Mouse (Mus musculus): ENCODE measurements at regions not wholly inside any gene's neighbourhood (a gene's known extent, or its start where the extent isn't known, plus 50 kb on each side); places are given as distances from the start of the nearest gene placed in this dataset.

DNA sequence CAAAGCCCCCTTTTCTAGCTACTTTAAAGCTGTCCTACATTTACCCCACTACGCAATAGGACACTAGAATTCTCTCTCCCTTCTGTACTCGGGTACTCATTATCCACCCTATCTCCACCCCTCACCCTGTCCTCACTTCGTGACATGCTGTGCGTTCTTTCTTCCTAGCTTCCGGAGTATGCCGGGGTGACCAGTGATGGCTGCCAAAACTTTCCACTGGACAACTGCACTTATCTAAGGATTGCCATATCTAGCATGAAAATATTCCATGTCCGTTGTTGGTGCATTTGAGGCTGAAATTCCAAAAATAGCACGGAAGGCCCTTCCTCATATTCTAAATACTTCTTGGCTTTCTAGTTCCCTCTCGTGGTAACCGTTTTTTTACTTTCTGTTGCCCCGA is 54.5 kb upstream of the Slc9a9 start:
- H3K36me3 ChIP-seq (ENCODE audit: insufficient read depth, low read length) = no peaks in the 10 kb centered on the region
- no peak overlapping the region for H3K4me3 ChIP-seq (replicated peaks; ENCODE audit: low read length)
- H3K9me3 ChIP-seq (ENCODE audit: low read length) = no peaks in the 10 kb centered on the region
- no peaks in the 10 kb centered on the region for H3K27me3 ChIP-seq (ENCODE audit: insufficient read depth, low read length)
- TF ChIP-seq CTCF (conservative IDR thresholded peaks at IDR 0.05; ENCODE audit: low read length) = no peak
- TF ChIP-seq NANOG (IDR thresholded peaks at IDR 0.05; ENCODE audit: borderline replicate concordance, low read length) = no peak
- TF ChIP-seq POU5F1 (IDR thresholded peaks at IDR 0.05; ENCODE audit: borderline replicate concordance, low read length) = no peak
- H3K4me1 ChIP-seq (replicated peaks; ENCODE audit: low read depth, low read length) = no peaks in the 10 kb centered on the region

DNA sequence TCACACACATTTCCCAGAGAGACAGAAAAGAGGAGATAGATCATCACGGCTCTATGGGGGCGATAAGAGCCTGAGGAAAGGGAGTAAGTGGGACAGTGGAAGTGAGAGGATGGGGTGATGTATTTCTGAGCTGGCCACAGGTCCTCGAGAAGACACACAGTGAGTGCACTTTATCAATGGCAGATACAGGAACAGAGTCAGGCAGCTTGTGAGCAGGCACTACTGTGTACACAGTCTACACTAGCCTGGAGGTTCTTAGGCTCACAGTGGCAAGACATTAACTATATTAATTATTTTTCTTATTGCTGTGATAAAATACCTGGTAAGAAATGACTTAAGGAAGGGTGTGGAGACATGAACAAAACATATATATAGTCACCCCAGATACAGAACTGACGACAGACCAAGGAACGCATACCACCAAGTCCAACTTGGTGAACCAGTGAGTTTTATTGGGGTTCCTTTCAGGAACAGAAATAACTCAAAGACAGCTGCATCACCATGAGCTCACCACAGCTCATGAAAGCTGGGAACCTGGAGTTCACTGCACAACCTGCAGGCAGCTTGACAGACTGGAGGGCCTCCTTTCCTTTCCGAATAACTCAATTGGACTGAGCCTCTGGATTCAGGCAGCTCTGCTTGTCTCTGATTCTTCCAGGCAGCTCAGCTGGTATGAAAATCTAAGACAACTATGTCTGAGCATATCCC is 51.5 kb upstream of the Slc9a9 start:
- H3K4me3 ChIP-seq (replicated peaks; ENCODE audit: low read length) = no peak overlapping the region
- H3K36me3 ChIP-seq (ENCODE audit: insufficient read depth, low read length) = no peaks in the 10 kb centered on the region
- H3K9me3 ChIP-seq (ENCODE audit: low read length) = no peaks in the 10 kb centered on the region
- H3K4me1 ChIP-seq (replicated peaks; ENCODE audit: low read depth, low read length) = peaks cover 7% of the 10 kb centered on the region
- TF ChIP-seq CTCF (conservative IDR thresholded peaks at IDR 0.05; ENCODE audit: low read length) (no peak), POU5F1 (IDR thresholded peaks at IDR 0.05; ENCODE audit: borderline replicate concordance, low read length) (no peak), NANOG (IDR thresholded peaks at IDR 0.05; ENCODE audit: borderline replicate concordance, low read length) (no peak)
- no peaks in the 10 kb centered on the region for H3K27me3 ChIP-seq (ENCODE audit: insufficient read depth, low read length)

Measured in E14TG2a.4 (cell line).